Mouse (Mus musculus) heart, adult 11 months (tissue): ENCODE measurements around the gene Ern1.
A peak's percentile ranks its signal among the peaks of the same experiment; 100 is the strongest.

Source experiments
- DNase-seq: peaks from one replicate; pipeline ENCODE4 v3.0.0; 2022

The Ern1 gene

DNA sequence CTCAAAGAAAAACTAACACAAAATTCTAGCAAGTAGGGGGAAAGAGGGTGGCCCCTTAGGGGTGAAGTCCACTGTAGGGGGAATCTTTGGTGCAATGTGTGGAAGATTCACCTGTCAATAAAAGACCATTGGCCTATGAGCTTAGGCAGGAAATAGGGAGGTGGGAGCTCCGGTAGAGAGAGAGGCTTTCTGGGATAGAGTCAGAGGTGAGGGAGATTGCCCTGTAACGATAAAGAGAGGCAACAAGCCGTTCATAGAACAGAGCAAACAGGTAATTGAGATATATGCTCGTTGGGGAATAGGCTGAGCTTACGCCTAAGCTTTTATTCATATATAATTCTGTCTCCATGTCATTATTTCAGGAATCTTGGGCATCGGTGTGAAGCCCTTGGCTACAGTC is 100.6 kb downstream of the Ern1 start:
- DNase-seq = no peak

DNA sequence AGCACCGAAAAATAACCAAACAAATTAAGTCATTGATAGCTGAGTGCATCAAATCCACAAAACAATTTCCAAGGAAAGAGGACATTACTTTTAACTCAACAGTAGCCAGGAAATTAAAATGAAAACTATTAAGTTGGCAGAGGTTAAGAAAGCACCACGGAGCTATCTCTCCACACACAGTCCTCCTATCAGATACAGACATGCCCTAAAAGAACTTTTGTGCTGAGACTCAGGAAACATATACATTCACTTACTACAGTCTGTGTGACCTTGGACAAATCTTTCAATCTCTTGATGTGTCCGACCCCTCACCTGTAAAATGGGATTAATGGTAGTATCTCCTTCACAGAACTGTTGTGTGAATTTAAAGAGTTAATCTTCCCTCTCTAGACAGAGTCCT is 101.2 kb downstream of the Ern1 start:
- no peak for DNase-seq

DNA sequence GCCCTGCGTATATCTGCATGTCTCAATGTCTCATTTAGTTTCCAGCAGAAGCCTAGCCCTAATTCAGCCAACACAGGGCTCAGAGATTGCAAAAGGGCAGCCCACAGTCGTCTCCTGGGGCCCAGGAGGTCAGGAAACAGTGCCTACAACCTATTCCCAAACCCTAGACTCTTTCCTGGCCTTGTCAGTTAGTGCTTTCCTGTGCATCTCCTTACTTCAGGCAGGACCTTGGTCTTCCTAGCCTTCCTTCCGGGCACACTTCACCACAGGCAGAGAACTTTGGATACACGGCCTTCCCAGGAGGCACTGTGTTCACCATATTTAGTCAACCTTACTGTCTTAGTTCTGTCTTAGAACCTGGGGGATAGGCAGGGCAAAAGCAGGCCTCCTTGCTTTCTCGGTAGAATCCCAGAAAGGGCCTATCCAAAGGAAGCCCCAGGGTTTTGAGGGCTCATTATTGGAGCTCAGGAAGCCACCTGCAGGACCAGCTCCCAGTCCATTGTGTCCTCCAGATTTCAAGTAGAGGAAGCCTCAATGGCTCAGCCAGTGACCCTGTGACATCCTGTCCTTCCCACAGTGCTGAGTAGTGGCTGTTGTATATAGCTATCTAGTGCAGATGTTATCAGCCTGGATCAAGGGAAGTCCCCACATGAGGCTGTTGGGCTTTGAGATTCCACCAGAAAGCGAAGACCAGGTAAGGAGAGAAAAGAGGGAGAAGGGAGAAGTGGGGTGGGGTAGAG is 104.4 kb downstream of the Ern1 start:
- DNase-seq = peak; percentile 96

DNA sequence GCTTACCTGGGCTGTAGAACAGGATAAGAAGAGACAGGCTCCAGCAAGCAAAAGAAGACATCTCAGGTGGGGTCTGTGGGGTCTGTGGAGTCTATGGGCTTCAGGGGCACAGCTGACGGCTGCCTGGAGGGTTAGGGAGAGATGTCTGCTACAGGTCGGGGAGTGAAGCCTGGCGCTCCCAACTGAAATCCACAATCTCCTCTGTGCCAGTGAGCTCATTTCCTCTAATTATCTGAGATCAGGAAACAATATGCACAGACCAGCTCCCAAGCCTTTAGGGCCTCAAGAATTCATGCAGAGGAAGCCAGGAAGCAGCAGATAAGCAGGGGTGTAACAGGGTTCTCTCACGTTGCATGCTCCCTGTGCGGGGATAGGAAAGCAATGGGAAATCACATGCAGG is 105.2 kb downstream of the Ern1 start:
- peak; percentile 99 for DNase-seq

DNA sequence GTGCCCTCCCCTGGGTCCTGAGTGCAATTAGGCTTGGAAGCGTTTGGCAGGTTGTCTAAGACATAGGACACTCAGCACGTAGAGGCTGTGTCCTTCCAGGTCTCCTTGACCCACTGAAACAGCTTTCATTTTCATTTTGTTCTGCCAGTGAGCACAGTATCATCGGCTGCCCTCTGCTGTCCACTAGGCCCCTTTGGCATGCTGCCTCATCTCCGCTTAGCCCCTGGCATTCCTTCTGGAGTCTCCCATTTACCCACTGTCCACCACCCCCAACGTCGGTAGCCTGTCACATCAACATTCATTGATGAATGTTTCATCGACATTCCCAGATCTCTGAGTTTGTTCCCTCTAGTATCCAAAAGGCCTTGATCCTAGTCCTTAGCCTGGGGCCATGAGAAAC is 105.8 kb downstream of the Ern1 start:
- peak; percentile 96 for DNase-seq

DNA sequence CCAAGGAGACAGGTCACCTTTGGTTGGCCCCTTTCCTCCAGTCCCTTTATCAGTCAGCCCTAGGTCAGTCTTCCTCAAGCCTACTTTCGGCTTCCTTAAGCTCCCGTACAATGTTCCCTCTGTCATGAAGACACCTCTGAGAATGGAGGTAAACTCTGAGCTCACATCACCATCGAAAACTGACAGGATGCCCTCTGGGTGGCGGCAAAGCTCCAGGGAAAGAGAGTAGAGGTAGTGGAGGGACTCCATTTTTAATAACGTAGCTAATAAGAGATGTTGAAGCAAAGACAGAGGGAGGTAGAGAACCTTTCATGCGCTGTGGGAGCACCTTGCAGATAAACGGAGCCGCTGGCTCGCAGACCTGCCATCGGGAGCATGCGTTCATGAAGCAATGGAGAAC is 106.6 kb downstream of the Ern1 start:
- peak; percentile 90 for DNase-seq

DNA sequence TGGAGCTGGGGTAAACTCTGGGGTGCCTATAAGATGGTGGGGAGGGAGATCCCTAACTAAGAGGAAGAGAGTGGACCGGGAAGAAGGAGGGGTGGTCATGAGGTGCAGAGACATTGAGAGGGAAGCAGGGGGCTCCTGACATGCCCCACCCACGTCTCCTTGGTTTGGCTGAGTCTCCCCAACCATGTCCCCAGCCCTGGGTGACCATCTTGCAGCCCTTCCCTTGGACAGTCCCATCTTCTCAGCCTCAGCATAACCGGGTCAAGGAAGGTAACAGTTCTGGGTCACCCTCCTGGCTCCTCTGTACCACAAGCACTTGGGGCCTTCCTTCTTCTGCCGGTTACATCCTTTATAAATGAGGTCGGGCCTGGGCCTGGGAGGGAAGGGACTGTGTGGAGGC is 112.7 kb downstream of the Ern1 start:
- no peak for DNase-seq

DNA sequence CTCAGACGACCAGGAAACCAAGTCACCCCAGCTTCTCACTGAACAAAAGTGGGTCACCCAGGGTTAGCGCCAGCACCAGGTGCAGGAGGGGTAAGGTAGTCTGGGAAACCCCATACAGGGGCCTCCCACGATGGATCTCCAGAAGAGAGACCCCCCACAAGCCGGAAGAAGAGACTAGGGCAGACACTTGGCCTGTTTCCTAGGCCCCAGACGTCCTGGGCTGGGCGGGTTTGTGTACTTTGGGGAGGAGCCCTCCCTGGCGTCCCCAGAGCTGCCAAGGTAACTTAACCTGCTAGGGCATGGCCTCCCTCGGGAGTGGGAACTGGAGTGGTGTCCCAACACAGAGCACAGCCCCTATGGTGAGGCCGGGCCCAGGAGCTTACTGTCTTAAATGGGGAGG is 113.1 kb downstream of the Ern1 start:
- no peak for DNase-seq

DNA sequence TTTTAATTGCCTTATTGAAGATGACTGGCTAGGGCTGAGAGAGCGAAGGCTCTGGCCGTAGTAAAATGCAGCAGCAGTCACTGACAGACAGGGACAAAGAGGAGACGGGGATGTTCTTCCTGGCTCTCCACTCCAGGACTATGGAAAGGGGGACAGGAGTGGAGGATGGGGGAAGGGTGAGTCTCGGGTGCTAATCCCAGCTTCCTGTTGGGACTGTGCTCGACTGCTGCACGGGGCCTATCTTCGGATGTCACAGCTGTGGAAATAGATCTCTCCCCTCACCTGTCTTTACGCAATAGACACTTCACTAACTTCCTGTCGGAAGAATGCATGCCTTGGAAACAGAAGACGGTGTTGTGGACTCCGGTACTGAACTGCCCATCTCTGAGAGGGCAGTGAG is 113.7 kb downstream of the Ern1 start:
- no peak for DNase-seq

DNA sequence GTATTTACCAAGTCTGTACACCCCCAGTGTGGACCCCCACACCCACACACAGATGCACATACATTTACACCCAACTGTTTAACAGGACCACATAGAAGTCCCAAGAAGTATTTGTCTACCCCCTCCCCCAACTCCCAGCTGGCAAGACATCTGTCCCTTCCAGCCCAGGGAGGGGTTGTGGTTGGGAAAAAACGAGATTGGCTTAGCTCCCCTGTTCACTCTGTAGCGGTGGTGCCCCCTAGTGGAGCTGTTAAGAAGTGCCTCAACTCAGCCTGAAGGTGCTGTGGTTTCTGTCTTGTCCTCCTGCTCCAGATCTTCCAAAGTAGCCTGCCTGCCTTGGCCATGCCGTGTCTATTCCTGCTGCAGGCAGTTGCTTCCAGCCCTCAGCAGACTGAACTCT is 121.3 kb downstream of the Ern1 start:
- peak; percentile 96 for DNase-seq

DNA sequence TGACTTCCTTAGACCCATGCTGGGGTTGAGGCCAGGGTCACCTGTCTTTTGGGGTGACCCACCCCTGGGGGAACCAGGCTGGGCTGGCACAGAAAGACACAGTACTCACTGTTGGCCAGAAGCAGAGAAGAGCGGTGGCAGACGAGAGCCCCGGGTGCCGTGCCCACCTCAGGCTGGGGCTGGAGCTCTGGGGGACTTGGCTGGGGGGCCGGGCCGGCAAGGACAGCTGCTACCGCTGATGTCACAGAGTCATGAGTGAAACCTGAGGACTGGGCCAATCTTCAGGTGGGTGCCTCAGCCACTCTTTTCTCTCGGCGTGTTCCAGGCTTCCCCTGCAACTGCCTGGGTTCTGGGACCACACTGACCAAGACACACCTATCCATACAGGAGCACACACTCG is 122.3 kb downstream of the Ern1 start, which contains the start of gene Prr29:
TSS of gene Prr29 (plus strand) at position 107 of the 400 bp plus-strand sequence.
- no peak for DNase-seq

DNA sequence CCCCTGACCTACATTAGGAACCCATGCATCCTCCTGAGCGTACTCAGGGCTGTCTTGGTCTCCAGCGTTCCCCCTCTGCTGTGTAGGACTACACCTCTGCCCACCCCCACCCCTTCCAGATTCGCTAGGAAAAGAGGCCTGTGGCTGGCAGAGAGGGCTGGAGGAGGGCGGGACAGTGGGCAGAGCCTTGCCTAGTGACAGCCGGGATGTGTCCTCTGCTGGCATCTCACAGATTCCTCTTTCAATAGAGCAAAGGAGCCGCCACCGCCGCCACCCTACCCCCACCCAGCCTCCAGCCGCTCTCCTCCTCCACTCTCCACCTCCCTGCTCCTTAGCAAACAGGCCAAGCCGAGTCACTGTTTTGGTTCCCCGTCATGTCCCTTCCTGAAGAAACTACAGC is 122.9 kb downstream of the Ern1 start:
- DNase-seq = peak; percentile 95

DNA sequence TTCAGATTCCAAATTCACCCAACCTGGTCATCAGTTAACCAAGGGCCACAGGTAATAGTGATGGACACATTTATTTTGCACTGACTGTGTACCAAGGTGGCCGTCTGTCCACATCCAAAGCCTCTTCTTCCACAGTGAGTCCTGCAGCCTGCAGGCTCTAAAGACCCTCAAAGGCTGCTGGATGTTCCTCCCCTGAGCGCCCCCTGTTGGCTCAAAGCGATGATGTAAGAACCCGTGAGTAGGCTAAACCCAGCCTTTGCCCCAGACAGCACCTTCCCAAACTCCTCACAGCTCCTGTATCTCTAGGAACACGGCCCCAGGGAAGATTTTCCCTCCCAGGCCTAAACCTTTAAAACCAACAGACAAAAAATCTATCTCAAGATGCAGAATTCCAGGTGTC is 128.3 kb downstream of the Ern1 start:
- DNase-seq = no peak

DNA sequence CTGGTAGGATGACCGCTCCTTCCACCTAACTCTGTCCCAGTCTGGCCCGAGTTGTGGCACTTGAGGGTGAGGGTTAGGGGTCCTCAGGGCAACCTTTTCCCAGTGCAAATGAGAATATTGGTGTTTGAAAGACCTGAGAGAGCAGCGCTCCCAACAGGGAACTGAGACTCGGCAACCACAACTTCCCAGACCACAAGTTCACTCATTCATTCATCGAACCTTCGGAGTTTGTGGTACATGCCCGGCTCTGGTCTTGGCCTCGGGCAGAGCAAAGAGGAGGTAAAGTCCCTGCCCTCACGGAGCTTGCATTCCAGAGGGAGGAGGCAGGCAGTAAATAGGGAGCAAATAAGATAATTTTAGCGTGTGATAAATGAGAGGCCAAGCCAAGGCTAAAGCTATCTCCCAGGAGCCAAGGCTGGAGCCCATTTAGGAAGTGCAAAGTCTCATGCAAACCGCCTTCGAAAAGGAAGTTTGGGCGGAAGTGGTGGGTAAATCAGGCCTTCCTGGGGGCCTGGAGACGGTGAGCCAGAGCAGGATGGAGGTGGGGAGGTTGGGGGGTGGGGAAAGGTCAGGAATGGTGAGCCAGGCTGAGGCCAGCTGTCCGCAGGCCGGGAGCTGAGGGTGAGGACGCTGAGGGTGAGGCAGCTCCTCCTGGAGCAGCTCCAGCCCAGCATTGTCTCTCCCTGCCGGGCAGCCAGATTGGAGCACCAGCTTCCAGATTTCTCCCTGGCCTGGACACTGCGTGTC is 132.1 kb downstream of the Ern1 start:
- DNase-seq = peak; percentile 91

DNA sequence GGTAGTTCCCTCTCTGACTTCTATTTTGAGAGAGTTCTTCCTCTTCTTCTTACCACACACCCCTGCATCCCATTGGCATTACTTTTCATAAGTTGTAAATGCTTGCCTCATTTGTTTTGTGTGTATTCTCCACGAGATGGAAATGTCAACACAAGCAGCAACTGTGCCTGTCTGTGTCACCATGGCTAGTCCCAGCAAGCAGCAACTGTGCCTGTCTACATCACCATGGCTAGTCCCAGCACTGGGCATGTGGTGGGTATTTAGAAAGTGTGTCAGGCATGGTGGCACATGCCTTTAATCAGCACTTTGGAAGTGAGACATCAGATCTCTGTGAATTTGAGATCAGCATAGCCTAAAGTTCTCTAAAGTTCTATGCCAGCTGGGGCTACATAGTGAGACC is 133.5 kb downstream of the Ern1 start:
- no peak for DNase-seq

DNA sequence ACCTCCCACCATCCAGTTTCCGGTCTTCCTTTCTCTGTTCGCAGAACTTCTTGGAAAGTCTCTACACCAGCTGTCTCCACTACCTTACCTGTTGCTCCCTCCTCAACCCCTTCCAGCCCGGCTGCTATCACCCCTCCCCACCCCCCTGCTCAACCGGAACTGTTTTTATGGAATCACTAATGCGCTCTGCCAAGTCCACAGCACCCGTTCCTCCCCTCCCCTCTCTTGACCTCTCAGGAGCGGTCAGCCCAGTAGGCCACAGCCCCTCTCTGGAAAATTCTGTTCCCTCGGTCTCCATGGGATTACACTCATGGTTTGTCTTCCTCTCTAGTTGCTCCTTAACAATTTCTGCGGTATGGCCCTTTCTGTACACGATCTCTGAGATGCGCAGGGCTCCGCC is 134.5 kb downstream of the Ern1 start, which contains the start of gene Scn4a:
TSS of gene Scn4a (minus strand) at position 101 of the 400 bp plus-strand sequence.
- DNase-seq = no peak

DNA sequence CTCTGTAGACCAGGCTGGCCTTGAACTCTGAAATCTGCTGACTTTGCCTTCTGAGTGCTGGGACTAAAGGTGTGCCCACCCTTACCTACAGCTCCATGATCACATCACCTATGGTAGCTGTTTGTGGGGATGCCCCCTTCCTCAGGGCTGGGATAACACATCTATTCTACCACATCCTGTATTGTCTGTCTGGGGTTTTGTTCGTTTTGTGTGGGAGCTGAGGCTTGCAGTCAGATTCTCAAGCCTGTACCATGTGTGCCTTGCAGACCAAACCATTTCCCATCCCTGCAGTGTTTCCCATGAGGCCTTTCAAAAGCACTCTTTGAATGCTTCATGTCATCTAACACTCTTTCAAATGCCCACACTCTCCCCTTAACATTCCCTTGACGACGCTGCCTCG is 135.7 kb downstream of the Ern1 start:
- DNase-seq = no peak

DNA sequence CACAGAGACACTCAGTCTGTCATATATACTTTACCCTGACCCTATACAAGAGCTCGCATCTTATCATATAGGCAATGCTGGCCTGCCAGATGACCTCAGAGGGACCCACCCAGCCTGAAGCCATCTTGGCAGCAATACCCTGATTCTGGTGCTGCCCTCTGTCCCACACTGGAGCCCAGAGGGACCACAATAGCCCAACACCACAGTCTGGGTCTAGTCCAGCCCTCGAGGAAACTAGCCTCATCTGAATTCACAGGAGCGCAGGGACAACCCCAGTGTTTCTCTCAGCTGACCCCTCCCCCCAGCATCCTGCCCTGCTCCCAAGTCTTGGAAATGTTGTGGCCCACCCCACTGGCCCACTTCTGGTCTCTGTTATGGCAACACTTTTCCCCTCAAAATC is 136.4 kb downstream of the Ern1 start:
- DNase-seq = peak; percentile 85

DNA sequence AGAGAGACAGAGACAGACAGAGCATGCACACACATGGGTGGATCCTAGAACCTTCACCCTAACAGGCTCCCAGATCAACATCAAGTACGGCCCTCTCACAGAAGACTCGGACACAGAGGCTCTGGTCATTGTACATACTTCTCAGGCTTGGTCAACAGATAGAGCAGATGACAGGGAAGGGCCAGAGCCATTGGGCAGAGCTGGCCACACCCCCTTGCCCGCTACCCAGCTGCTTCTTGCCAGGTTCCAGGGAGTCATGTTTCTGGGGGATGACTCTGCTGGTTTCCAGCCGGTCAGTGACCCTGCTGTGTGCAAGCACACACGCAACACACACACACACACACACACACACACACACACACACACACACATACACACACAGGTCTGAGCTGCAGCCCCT is 136.8 kb downstream of the Ern1 start:
- peak; percentile 89 for DNase-seq

DNA sequence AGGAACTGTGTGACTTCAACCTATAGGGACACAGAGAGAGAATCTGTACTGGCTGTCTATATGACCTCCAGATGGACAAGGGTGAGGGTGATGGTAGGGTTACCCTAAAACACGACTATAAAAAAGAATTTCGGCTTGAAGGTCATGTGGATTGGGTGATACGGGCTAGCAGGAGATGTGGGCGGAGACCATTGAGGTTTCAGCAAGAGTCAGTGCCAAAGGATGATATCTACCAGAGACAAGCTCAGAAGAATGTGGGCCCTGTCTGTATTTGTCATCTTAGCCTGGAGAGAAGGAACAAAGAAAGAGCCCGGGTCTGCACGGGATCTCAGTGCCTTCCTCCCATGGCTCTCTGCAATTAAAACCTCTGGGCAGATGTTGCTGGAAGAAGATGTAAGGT is 137.9 kb downstream of the Ern1 start:
- no peak for DNase-seq

DNA sequence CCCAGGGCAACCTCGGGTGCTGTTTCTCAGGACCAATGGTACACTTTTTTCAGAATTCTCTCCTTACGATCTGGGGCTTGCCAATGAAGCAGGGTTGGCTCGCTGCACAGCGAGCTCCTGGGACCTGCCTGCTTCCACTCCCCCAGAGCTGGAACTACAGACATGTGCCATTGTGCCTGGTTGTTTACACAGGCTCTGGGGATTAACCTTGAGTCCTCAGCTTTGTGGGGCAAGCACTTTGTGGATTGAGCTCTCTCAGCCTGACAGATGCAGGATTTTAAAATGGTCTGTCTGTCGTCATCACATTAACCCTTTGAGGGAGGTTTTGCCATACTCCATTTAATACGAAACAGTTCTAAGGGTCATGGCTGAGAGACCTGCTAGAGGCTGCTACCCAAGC is 142.7 kb downstream of the Ern1 start:
- DNase-seq = no peak
